Mouse (Mus musculus) G1E (cell line): ENCODE results near the gene Syde1. TPM values are rescaled to one million over a fixed set of nuclear protein-coding genes. Genes with fewer than 3 reads are reported as not detected.
A peak's percentile ranks its signal among the peaks of the same experiment; 100 is the strongest.

Experiments used
- ATAC-seq: 2 replicates; pipeline ENCODE4 v1.8.0; 2016; ENCODE audit warnings: mild to moderate bottlenecking; ENCODE audit not compliant: insufficient number of reproducible peaks, poor library complexity, low FRiP score, severe bottlenecking; ENCODE audit errors: extremely low read depth
- DNase-seq: peaks from one replicate; pipeline ENCODE4 v3.0.0; 2012; ENCODE audit warnings: low spot score
- H3K27me3 ChIP-seq: 2 replicates; pipeline ENCODE4 v1.6.1; 2012; ENCODE audit warnings: mild to moderate bottlenecking, low read length, inconsistent platforms; ENCODE audit not compliant: insufficient read depth
- H3K36me3 ChIP-seq: replicated peaks from 2 replicates; pipeline ENCODE3; 2012; ENCODE audit warnings: mild to moderate bottlenecking, inconsistent platforms
- H3K4me1 ChIP-seq: 2 replicates; pipeline ENCODE4 v1.6.1; 2012; ENCODE audit warnings: low read depth, low read length, inconsistent platforms, mixed read lengths; ENCODE audit not compliant: insufficient read depth
- H3K4me3 ChIP-seq: 2 replicates; pipeline ENCODE4 v1.5.1; 2012; ENCODE audit warnings: low read depth, mild to moderate bottlenecking, inconsistent platforms, low read length, moderate library complexity, mixed read lengths
- H3K9me3 ChIP-seq: replicated peaks from 2 replicates; pipeline ENCODE4 v1.6.1; 2012; ENCODE audit warnings: inconsistent platforms
- CTCF ChIP-seq: IDR thresholded peaks from 2 replicates; pipeline ENCODE4 v1.5.1; 2012; ENCODE audit warnings: low read depth, low read length, inconsistent platforms, mixed read lengths
- GATA1 ChIP-seq: IDR thresholded peaks from 2 replicates; pipeline ENCODE4 v1.6.1; 2012; ENCODE audit warnings: borderline replicate concordance, low read length, inconsistent platforms, mixed read lengths
- GATA2 ChIP-seq: IDR thresholded peaks from 2 replicates; pipeline ENCODE4 v1.6.1; 2012; ENCODE audit warnings: low read depth, low read length, inconsistent platforms, borderline replicate concordance
- POLR2AphosphoS5 ChIP-seq: IDR thresholded peaks from 2 replicates; pipeline ENCODE4 v1.6.1; 2012; ENCODE audit warnings: low read depth, low read length, inconsistent platforms; ENCODE audit not compliant: insufficient replicate concordance
- TAL1 ChIP-seq: conservative IDR thresholded peaks from 2 replicates; pipeline ENCODE4 v1.6.1; 2012; ENCODE audit warnings: low read depth, low read length, inconsistent platforms, mixed read lengths
- polyA plus RNA-seq: library from polyadenylated mRNA; stranded (reverse); fragments of >175 nt; gene quantifications from 2 replicates; pipeline ENCODE4 v1.2.3, GENCODE M21; 2012
- total RNA-seq, 2 experiments: library from RNA; stranded (forward) in 1 of 2; stranded (reverse) in 1 of 2; fragments of 200-1000 nt in 1 of 2; fragments of >200 nt in 1 of 2; fragmentation: Nextera tagmentation in 1 of 2; gene quantifications; 2 replicates each; pipeline ENCODE4 v1.2.3; 2014 to 2017

Gene Syde1
- total and polyA plus RNA-seq, 3 experiments: not detected

DNA sequence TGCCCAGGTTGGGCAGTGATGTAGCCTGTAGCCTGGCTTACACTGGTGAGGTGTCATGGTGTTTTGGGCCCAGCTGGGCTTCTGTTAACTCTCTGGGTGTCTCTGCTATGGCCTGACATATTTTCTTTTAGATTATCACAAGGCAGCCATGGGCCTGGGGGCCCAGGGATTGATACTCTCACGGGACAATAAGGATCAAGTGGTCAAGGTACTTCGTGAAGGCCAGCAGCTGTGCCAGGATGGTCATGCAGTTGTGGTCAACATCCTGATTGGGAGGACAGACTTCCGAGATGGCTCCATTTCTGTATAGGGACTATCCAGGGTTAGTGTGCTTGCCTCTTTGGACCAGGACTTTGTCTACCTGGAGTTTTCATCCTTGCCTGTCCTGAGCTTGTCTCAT lies 7.8 kb downstream of the Syde1 start:
- H3K4me1 ChIP-seq: no peaks in the 10 kb centered on the region
- no peaks in the 10 kb centered on the region for H3K9me3 ChIP-seq
- H3K4me3 ChIP-seq: no peak overlapping the region
- H3K36me3 ChIP-seq: peaks cover 67% of the 10 kb centered on the region
- DNase-seq (no peak), ATAC-seq (no peak)
- TF ChIP-seq GATA2: no peak
- H3K27me3 ChIP-seq: peaks cover 2% of the 10 kb centered on the region; the same call in 1 of the 2 replicates

DNA sequence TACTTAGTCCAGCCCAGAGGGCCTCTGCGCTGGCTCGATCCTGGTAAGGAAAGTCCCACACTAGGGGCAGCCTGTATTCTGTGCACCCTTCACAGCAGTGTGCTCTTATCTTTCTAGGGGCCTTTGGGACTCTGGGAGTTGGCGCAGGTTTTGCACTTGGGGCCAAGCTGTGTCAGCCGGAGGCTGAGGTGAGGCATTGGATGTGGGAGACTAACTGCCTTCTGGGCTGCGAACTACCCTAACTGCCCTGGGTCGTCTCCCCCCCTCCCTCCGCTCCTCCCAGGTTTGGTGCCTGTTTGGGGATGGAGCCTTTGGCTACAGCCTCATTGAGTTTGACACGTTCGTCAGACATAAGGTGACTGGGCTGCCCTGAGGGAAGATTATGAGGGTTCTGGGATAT lies 8.4 kb downstream of the Syde1 start:
- H3K4me3 ChIP-seq: no peak overlapping the region
- ATAC-seq: no peak
- no peaks in the 10 kb centered on the region for H3K4me1 ChIP-seq
- no peaks in the 10 kb centered on the region for H3K9me3 ChIP-seq
- no peaks in the 10 kb centered on the region for H3K27me3 ChIP-seq
- peaks cover 73% of the 10 kb centered on the region for H3K36me3 ChIP-seq
- DNase-seq: no peak
- TF ChIP-seq CTCF: no peak
- no peak for TF ChIP-seq TAL1
- no peak for TF ChIP-seq GATA1
- TF ChIP-seq POLR2AphosphoS5: no peak
- no peak for TF ChIP-seq GATA2

DNA sequence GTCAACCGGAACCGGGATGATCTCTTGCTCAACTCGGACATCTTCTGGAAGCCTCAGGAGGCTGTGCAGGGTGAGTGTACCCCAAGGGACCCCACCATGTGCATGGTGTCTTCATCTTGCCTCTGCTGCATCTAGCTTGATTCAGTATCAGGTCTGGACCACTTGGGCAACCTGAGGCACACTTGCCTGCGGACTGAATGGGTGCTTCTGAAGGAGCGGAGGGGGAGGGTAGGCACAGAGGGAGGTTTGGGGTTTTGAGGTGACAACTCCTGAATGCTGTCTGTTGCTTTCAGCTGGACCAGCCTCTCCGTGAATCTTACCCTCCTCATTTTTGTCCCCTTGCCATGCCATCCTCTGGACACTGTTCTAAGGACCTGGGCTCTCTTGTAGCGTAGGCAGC lies 10.6 kb downstream of the Syde1 start:
- Histone ChIP-seq H3K36me3 (peaks cover 94% of the 10 kb centered on the region), H3K27me3 (no peaks in the 10 kb centered on the region), H3K9me3 (no peaks in the 10 kb centered on the region), H3K4me3 (no peak overlapping the region), H3K4me1 (peaks cover 11% of the 10 kb centered on the region)
- no peak for DNase-seq
- ATAC-seq: no peak
- TF ChIP-seq CTCF: no peak
- no peak for TF ChIP-seq POLR2AphosphoS5
- no peak for TF ChIP-seq TAL1
- no peak for TF ChIP-seq GATA2
- TF ChIP-seq GATA1: no peak

DNA sequence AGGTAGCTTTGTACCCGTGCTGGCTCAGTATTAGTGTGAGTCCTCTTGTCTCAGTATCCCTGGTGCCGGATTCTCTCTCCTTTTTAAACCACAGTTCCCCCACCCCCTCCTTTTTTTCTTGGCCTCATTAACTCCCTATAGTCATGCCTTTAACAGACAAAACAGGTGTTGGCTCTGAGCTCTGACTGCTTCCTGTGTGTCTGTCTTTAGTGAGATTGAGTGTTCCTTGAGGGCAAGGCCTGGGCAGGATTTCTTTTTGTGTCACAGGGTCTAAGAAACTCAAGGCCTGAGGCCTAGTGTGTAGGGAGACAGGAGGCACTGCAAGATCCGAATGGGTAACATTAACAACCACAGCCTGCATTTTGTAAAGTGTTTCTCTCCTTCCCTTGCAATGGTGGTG lies 13.6 kb downstream of the Syde1 start:
- no peaks in the 10 kb centered on the region for H3K9me3 ChIP-seq
- ATAC-seq (no peak), DNase-seq (no peak)
- no peaks in the 10 kb centered on the region for H3K27me3 ChIP-seq
- peaks cover 33% of the 10 kb centered on the region for H3K4me1 ChIP-seq
- TF ChIP-seq GATA2: no peak
- no peak for TF ChIP-seq POLR2AphosphoS5
- no peak for TF ChIP-seq GATA1
- TF ChIP-seq TAL1: no peak
- no peak for TF ChIP-seq CTCF
- peaks cover 72% of the 10 kb centered on the region for H3K36me3 ChIP-seq
- no peak overlapping the region for H3K4me3 ChIP-seq

DNA sequence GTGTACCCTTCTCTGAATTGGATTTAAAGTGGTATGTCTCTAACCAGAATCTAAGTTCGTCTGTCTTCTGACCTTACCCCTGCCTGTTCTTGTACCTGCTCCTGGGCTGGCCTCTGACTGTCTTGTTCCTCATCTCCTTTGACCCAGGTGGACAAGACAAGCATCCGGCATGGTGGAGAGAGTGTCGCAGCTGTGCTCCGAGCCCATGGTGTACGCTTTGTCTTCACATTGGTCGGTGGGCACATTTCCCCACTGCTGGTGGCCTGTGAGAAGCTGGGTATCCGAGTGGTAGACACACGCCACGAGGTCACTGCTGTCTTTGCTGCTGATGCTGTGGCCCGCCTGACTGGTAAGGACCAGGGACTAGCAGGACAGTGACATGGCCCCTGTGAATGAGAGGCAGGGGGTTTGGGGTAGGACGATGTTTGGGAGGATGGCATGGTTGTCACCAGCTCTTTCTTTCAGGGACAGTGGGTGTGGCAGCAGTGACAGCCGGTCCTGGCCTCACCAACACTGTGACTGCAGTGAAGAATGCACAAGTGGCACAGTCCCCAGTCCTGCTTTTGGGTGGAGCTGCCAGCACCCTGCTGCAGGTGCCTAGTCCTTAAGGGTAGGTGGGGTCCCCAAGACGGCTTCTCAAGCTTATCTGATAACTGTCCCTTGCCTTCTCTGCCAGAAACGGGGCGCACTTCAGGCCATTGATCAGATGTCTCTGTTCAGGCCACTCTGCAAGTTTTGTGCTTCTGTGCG lies 15.2 kb downstream of the Syde1 start:
- Histone ChIP-seq H3K36me3 (peaks cover 57% of the 10 kb centered on the region), H3K4me1 (peaks cover 33% of the 10 kb centered on the region), H3K9me3 (no peaks in the 10 kb centered on the region), H3K4me3 (no peak overlapping the region), H3K27me3 (no peaks in the 10 kb centered on the region)
- no peak for ATAC-seq
- TF ChIP-seq CTCF: no peak
- TF ChIP-seq GATA1: no peak
- no peak for TF ChIP-seq POLR2AphosphoS5
- TF ChIP-seq TAL1: no peak
- TF ChIP-seq GATA2: no peak
- no peak for DNase-seq

DNA sequence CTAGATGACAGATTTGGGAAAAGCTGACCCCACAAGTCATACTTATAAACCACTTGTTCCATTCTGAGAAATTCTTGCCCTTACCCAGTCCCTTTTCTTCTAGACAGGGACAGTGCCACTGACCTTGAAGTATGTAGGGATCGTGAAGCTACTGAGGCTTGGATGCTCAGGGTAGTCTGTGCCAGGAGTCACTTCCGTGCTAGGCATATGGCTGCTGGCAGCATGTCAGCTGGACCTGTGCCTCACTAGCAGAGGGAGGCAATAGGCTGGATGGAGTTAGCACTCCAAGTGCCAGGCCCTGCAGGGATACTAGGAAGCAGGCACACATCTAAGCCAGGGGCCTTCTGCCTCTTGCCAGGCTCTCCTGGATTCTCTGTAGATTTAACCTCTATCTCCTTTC lies 16.1 kb downstream of the Syde1 start:
- TF ChIP-seq GATA1 (no peak), TAL1 (no peak), POLR2AphosphoS5 (no peak), GATA2 (no peak), CTCF (no peak)
- H3K27me3 ChIP-seq: no peaks in the 10 kb centered on the region
- ATAC-seq (no peak), DNase-seq (no peak)
- peaks cover 48% of the 10 kb centered on the region for H3K36me3 ChIP-seq
- H3K4me1 ChIP-seq: peaks cover 33% of the 10 kb centered on the region
- H3K4me3 ChIP-seq: peak overlapping the region; percentile 83; the same call in 1 of the 2 replicates
- H3K9me3 ChIP-seq: no peaks in the 10 kb centered on the region

DNA sequence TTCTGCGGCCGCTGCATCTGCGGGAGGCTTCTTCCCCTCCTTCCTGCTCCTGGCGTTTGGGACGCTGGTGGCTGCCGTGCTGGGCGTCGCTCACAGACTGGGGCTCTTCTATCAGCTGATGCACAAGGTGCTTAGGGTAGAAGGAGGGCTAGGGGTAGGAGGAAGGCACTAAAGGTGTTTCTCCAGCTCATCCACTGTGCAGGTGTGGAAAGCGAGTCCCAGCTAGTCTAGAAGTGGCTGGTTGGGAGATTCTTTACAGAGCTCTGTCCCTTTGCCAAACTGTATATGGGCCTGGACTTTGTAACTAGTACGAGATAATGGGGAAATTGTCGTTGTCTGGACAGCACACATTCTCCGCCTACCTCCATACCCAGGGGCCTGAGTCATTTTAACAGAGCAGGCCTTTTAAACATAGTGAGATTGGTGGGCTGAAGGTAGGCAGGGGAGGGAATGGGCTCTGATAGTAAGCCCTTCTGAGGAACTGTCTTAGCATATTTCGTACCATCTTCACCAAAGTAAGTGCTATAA lies 16.6 kb downstream of the Syde1 start:
- H3K4me3 ChIP-seq: peak overlapping the region; percentile 83
- H3K27me3 ChIP-seq: 0 out of 2 replicates have a peak, but pooled peaks cover 3% of the 10 kb centered on the region
- ATAC-seq (peak; percentile 3; the same call in 1 of the 2 replicates), DNase-seq (peak; percentile 34)
- H3K4me1 ChIP-seq: peaks cover 33% of the 10 kb centered on the region
- H3K36me3 ChIP-seq: peaks cover 43% of the 10 kb centered on the region
- TF ChIP-seq POLR2AphosphoS5 (no peak), GATA1 (no peak), CTCF (no peak), TAL1 (no peak), GATA2 (no peak)
- no peaks in the 10 kb centered on the region for H3K9me3 ChIP-seq
